Mouse (Mus musculus): ENCODE measurements at regions not wholly inside any gene's neighbourhood (a gene's known extent, or its start where the extent isn't known, plus 50 kb on each side); places are given as distances from the start of the nearest gene placed in this dataset.

GRCm38 (mm10) chr13:31240546-31240945 lies 266.5 kb downstream of the Gm5447 start:
- no peak for DNase-seq (ENCODE audit: low spot score in 2 of 2)

- DNase-seq (ENCODE audit: low spot score in 2 of 2): no peak
These were observed 275.0 kb downstream of the Gm5447 start for GRCm38 (mm10) chr13:31248996-31249395.

GRCm38 (mm10) chr13:31249525-31249924 lies 275.5 kb downstream of the Gm5447 start:
- no peak for DNase-seq (ENCODE audit: low spot score in 2 of 2)

DNA sequence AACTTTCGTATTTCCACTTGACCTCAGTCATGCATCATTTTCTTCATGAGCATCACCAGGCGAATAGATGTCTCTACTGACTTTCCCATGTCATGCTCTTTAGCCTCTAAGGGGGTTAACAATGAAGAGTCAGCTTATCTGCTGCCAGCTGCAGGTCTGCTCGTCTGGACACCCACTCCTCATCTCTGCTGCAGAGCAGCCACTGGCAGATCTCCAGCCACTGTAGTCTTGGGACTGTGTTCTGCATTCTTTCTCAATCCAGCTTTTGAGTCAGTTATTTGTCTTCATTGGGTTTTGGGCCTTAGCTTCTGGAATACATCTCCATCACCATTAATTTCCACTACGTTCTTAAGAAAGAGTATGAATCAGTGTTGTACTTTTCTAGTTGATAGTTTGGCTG lies 280.0 kb downstream of the Gm5447 start:
- DNase-seq (ENCODE audit: low spot score in 2 of 2): no peak

GRCm38 (mm10) chr13:31254744-31255143 lies 280.7 kb downstream of the Gm5447 start:
- DNase-seq (ENCODE audit: low spot score in 2 of 2): no peak

DNA sequence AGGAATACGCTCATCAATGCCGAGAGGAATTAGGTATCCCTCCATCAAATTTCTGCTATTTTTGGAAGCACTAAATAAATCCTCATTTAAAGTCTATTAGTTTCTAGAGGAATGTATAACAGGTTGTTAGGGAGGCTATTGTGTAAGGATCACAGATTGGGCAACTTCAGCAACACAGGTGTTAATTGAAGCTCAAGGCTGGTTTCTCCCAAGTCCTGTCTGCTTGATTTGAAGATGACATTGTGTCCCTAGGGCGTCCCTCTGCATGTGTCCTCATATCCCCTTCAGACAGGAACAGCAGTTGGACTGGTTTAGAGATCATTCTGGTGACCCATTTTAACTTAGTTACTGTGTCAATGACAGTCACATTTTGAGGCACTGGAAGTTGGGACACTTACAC lies 281.5 kb downstream of the Gm5447 start:
- no peak for DNase-seq (ENCODE audit: low spot score in 2 of 2)

- no peak for DNase-seq (ENCODE audit: low spot score in 2 of 2)
These were observed 288.1 kb upstream of the Foxq1 start for GRCm38 (mm10) chr13:31267865-31268264.

DNA sequence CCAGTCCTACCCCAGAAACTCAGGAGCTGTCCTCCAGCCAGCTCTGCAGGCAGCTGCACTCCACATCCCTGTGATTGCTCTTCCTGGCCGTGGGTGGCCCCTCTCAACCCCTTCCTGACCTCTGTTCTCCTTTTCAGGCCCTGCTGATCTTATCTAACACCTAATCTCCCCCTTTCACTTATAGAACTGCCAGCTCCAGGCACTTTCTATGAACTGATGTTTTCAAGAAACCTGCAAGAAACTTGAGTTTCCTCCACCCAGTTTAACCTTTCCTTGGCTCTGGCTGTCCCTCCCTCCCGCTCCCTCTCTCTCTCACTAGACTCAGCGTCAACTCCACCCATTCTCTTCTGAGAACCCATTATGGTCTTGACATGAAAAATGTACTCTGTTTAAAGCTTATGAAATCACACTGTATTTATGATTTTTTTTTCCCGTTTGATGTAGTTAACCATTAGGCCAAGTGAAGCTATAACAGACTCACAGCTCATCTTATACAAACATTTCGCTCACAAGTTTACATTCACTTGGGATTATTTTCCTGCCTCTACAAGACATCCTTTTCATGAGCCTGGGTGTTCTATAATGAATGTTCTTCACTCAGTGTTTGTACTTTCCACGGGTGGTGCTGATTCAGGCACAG lies 279.8 kb upstream of the Foxq1 start:
- DNase-seq (ENCODE audit: low spot score in 2 of 2): no peak

GRCm38 (mm10) chr13:31290630-31291029 lies 265.3 kb upstream of the Foxq1 start:
- DNase-seq (ENCODE audit: low spot score in 2 of 2): no peak

DNA sequence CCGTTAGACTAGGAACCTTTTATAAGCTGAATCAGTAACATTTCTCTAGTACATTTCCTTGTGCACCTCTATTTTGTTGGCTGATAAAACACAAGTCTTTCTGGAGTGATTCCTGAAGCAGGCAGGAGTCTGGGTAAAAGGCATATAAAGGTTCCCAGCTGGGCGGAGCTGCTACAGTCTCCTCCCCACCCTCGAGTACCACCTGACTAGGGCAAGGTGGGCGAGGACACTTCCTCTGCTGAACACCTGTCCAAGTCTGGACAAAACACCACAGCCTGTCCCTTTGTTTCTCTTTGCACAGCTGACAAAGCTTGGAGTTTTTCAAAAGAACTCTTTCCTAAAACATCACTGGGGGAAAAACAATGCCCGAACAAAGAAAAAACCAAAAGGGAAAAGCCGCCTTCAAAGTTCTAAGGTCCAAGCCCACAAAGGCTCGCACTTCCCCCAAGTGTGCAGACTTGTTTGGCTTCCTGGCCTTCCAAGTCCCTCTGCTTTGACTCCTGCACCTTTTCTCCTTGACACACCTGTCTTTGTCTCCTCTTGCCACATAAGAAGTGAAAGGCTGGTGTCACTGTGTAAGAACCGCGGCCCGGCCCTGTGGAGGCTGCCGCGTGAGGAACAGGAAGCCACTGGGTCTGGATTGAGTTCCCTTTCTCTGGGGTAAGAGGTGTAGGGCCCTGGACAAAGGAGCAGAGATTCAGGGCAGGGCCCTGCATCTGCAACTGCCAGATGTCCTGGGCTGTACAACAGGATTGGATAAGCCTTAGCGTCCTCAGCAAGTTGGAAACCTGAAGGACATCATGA lies 263.1 kb upstream of the Foxq1 start:
- DNase-seq (ENCODE audit: low spot score in 2 of 2): no peak

DNA sequence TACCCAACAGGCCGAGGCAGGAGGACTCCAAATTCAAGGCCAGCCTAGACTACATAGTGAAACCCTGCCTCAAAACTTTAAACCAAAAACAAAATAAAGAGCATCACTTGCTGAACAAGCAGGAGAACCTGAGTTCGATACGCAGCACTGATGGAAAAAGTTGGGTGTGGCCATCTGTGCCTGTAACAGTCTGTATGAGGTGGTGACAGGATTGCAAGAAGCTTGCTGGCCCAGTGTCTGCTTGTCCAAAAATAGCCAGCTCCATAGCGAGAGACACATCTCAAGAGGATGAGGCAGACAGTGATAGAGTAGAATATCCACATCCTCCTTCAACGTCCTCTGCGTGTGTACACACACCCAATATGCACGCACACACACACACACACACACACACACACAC lies 261.9 kb upstream of the Foxq1 start:
- no peak for DNase-seq (ENCODE audit: low spot score in 2 of 2)

GRCm38 (mm10) chr13:31303194-31303593 lies 252.7 kb upstream of the Foxq1 start:
- DNase-seq (ENCODE audit: low spot score in 2 of 2): no peak

GRCm38 (mm10) chr13:31304286-31304865 lies 251.6 kb upstream of the Foxq1 start:
- no peak for DNase-seq (ENCODE audit: low spot score in 2 of 2)

GRCm38 (mm10) chr13:31309083-31309621 lies 246.8 kb upstream of the Foxq1 start:
- no peak for DNase-seq (ENCODE audit: low spot score in 2 of 2)

GRCm38 (mm10) chr13:31312772-31313171 lies 243.2 kb upstream of the Foxq1 start:
- no peak for DNase-seq (ENCODE audit: low spot score in 2 of 2)

- no peak for DNase-seq (ENCODE audit: low spot score in 2 of 2)
These were observed 242.1 kb upstream of the Foxq1 start for GRCm38 (mm10) chr13:31313821-31314220.

- no peak for DNase-seq (ENCODE audit: low spot score in 2 of 2)
These were observed 238.9 kb upstream of the Foxq1 start for GRCm38 (mm10) chr13:31317066-31317465.

DNA sequence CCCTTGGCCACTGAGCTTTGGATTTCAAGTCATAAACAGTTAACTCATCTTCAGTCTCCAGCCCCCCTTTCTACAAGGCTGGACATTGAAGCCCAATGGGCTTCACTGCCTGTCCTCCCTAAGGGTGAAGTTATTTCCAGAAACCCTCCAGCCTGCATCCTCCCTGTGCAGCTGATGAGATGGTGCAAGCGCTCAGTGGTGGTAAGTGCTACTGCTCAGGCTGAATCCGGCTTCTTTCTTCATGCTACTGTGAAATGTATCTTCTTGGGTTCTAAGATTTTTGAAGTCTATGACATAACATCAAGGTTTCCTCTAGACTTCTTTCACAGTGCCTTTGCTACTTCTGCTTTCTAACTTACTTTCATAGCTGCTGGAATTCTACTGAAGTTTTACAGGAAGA lies 237.9 kb upstream of the Foxq1 start:
- DNase-seq (ENCODE audit: low spot score in 2 of 2): no peak

- no peak for DNase-seq (ENCODE audit: low spot score in 2 of 2)
These were observed 234.5 kb upstream of the Foxq1 start for GRCm38 (mm10) chr13:31321411-31321810.

GRCm38 (mm10) chr13:31326269-31326851 lies 229.6 kb upstream of the Foxq1 start:
- no peak for DNase-seq (ENCODE audit: low spot score in 2 of 2)

DNA sequence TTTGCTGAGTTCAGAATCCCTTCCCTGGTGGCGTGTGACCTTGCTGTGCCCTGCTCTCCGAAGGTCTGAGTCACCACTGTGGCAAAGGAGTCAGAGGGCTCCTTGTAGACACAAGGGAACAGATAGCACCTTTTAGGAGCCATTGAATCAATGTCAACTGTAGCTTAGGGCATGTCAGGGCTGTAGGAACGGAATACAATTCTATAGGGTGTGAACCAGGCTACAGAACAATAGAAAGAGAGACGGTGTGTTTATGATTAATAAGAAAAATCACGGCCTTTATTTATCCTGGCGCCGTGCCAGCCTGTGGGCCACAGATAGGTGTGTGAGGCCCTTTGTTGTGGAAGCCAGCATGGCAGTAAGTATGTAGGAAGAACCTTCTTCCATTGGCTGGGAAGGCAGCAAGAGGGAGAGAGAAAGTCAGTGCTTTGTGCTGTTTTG lies 228.4 kb upstream of the Foxq1 start:
- no peak for DNase-seq (ENCODE audit: low spot score in 2 of 2)

DNA sequence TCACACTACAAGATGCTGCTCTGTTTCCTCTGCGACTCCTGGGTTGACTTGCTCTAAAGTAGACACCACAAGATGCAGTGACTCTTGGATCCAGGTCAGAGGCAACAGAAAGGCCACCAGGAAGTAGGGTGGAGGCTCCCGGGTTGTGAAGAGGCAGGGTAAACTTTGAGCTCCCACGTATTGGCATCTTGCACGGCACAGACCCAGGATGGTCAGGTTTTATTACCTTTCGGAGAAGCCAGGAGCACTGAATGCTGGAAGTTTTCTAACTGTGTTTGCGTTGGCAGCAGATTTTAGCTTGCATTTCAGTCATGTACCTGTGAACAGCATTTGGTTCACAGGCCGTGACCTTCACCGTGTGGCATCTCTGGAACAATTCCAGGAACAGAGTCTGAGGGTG lies 227.2 kb upstream of the Foxq1 start:
- DNase-seq (ENCODE audit: low spot score in 2 of 2): no peak
